Mouse (Mus musculus) lung, adult 2 months (tissue): ENCODE results near the gene Cfap61.

Experiments
- CTCF ChIP-seq: fragments of 200-500 bp; IDR thresholded peaks from 2 replicates; pipeline ENCODE4 v1.5.1; 2011; ENCODE audit warnings: mild to moderate bottlenecking, low read length, control low read depth; ENCODE audit not compliant: insufficient read depth
- POLR2A ChIP-seq: fragments of 200-500 bp; IDR thresholded peaks from 2 replicates; pipeline ENCODE4 v1.6.1; 2011; ENCODE audit warnings: low read depth, mild to moderate bottlenecking, control low read depth, low read length, borderline replicate concordance; ENCODE audit errors: extremely low read depth

DNA sequence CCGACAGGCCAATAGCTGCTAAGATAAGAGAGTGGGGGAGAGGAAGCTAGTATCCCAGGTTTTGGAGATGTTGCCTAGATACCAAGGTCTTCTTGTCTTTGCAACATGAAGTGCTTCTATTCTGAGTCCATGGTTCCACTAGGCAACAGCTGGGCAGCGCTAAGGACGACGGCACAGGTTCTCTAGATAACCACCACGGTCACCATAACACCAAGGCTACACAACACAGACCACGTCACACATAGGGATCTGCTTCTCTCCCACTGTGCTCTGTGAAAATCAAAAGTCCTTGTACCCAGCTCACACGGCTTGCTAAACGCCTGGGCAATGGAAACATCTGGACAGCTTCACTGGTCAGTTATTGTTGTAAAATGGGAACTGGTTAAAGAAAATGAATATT lies 2.4 kb downstream of the Cfap61 start:
- TF ChIP-seq CTCF, result no peak
- no peak for TF ChIP-seq POLR2A
